Mouse (Mus musculus) midbrain, embryonic 16.5 days (tissue): ENCODE results near the gene Zfp385b. TPM values are rescaled to one million over a fixed set of nuclear protein-coding genes. Genes with fewer than 3 reads are reported as not detected.

ENCODE experiments used
- ATAC-seq: fragments of 200-750 bp; cut with Nextera tagmentation; 2 replicates; pipeline ENCODE4 v1.8.0; 2017; ENCODE audit warnings: moderate TSS enrichment
- H3K27ac ChIP-seq: fragments of 300-500 bp; sonication (generic); 2 replicates; pipeline ENCODE4 v1.5.1; 2014; ENCODE audit warnings: mild to moderate bottlenecking, low read length, mixed read lengths
- H3K27me3 ChIP-seq: fragments of 300-500 bp; sonication (generic); 2 replicates; pipeline ENCODE4 v1.6.1; 2014; ENCODE audit warnings: low read depth, low read length, mixed read lengths; ENCODE audit not compliant: control insufficient read depth, insufficient read depth
- H3K36me3 ChIP-seq: fragments of 300-500 bp; sonication (generic); 2 replicates; pipeline ENCODE4 v1.6.1; 2014; ENCODE audit warnings: mild to moderate bottlenecking, low read length, moderate library complexity, mixed read lengths; ENCODE audit not compliant: control insufficient read depth, insufficient read depth
- H3K4me1 ChIP-seq: fragments of 300-500 bp; sonication (generic); 2 replicates; pipeline ENCODE4 v1.6.1; 2014; ENCODE audit warnings: mild to moderate bottlenecking, low read length, mixed read lengths; ENCODE audit not compliant: control insufficient read depth, insufficient read depth
- H3K4me2 ChIP-seq: fragments of 300-500 bp; sonication (generic); 2 replicates; pipeline ENCODE4 v1.6.1; 2014; ENCODE audit warnings: mild to moderate bottlenecking, low read length, mixed read lengths
- H3K4me3 ChIP-seq: fragments of 300-500 bp; sonication (generic); 2 replicates; pipeline ENCODE4 v1.5.1; 2014; ENCODE audit warnings: low read depth, mild to moderate bottlenecking, low read length, moderate library complexity, mixed read lengths
- H3K9ac ChIP-seq: fragments of 300-500 bp; sonication (generic); 2 replicates; pipeline ENCODE4 v1.6.1; 2014; ENCODE audit warnings: low read depth, low read length, mixed read lengths
- H3K9me3 ChIP-seq: fragments of 300-500 bp; sonication (generic); replicated peaks from 2 replicates; pipeline ENCODE4 v1.6.1; 2014; ENCODE audit warnings: mild to moderate bottlenecking, low read length, mixed read lengths; ENCODE audit not compliant: control insufficient read depth, poor library complexity, severe bottlenecking
- WGBS: fragments of 180-500 bp; shearing (Covaris S2); extraction: QIAGEN DNeasy Blood & Tissue Kit; methylation state at CpG from one replicate; pipeline ENCODE4 v1.1.7; 2014; 5-methylcytosine and 5-hydroxymethylcytosine counted together
- polyA plus RNA-seq: library from polyadenylated mRNA; unstranded; fragments of >200 nt; fragmentation: Nextera tagmentation; extraction: Ambion mirVana; gene quantifications from 2 replicates; pipeline ENCODE4 v1.2.1, GENCODE M21; 2015

Gene Zfp385b
- polyA plus RNA-seq, 1 experiment from 2014 or later = 15.3 TPM

- H3K4me2 ChIP-seq = no peak overlapping the region
- 83% methylated on average over 4 of the region's 4 CpGs for WGBS
- ATAC-seq = no peak
- no peaks in the 10 kb centered on the region for H3K9me3 ChIP-seq
- H3K9ac ChIP-seq = no peak overlapping the region
- no peaks in the 10 kb centered on the region for H3K36me3 ChIP-seq
- no peaks in the 10 kb centered on the region for H3K4me1 ChIP-seq
- H3K4me3 ChIP-seq = no peak overlapping the region
- no peaks in the 10 kb centered on the region for H3K27me3 ChIP-seq
- H3K27ac ChIP-seq = no peak overlapping the region
Measured at GRCm38 (mm10) chr2:77608666-77609065, 210.8 kb downstream of the Zfp385b start.

- H3K27me3 ChIP-seq = no peaks in the 10 kb centered on the region
- no peak overlapping the region for H3K4me3 ChIP-seq
- H3K9ac ChIP-seq = no peak overlapping the region
- ATAC-seq = no peak
- no peaks in the 10 kb centered on the region for H3K36me3 ChIP-seq
- no peak overlapping the region for H3K27ac ChIP-seq
- H3K4me1 ChIP-seq = no peaks in the 10 kb centered on the region; the same call in 1 of the 2 replicates
- H3K4me2 ChIP-seq = no peak overlapping the region
- no peaks in the 10 kb centered on the region for H3K9me3 ChIP-seq
- WGBS = 80% methylated on average over 7 of the region's 7 CpGs
Measured at GRCm38 (mm10) chr2:77593461-77593860, 226.0 kb downstream of the Zfp385b start.

GRCm38 (mm10) chr2:77592525-77592924 lies 226.9 kb downstream of the Zfp385b start:
- H3K9ac ChIP-seq = no peak overlapping the region
- H3K27ac ChIP-seq = no peak overlapping the region
- no peaks in the 10 kb centered on the region; the same call in 1 of the 2 replicates for H3K4me1 ChIP-seq
- H3K9me3 ChIP-seq = peaks cover under 1% of the 10 kb centered on the region; the same call in 1 of the 2 replicates
- 68% methylated on average over 6 of the region's 6 CpGs for WGBS
- H3K27me3 ChIP-seq = no peaks in the 10 kb centered on the region
- H3K4me2 ChIP-seq = no peak overlapping the region
- H3K4me3 ChIP-seq = no peak overlapping the region
- no peaks in the 10 kb centered on the region for H3K36me3 ChIP-seq
- ATAC-seq = peak; percentile 21; the same call in 1 of the 2 replicates

GRCm38 (mm10) chr2:77589205-77589901 lies 230.1 kb downstream of the Zfp385b start:
- Histone ChIP-seq H3K4me2 (no peak overlapping the region), H3K9me3 (peaks cover 5% of the 10 kb centered on the region; the same call in 1 of the 2 replicates), H3K9ac (no peak overlapping the region), H3K27me3 (no peaks in the 10 kb centered on the region), H3K27ac (0 out of 2 replicates have a peak overlapping the region, but pooled peaks have one; percentile 1), H3K36me3 (no peaks in the 10 kb centered on the region), H3K4me3 (no peak overlapping the region), H3K4me1 (no peaks in the 10 kb centered on the region; the same call in 1 of the 2 replicates)
- ATAC-seq = peak; percentile 67; the same call in 1 of the 2 replicates
- WGBS = 75% methylated on average over 12 of the region's 12 CpGs

- Histone ChIP-seq H3K4me2 (no peak overlapping the region), H3K4me1 (no peaks in the 10 kb centered on the region; the same call in 1 of the 2 replicates), H3K27ac (no peak overlapping the region), H3K27me3 (no peaks in the 10 kb centered on the region), H3K4me3 (no peak overlapping the region), H3K9ac (no peak overlapping the region), H3K36me3 (no peaks in the 10 kb centered on the region), H3K9me3 (peaks cover 5% of the 10 kb centered on the region; the same call in 1 of the 2 replicates)
- ATAC-seq = no peak
- WGBS = 84% methylated on average over 4 of the region's 4 CpGs
Measured at GRCm38 (mm10) chr2:77587387-77587786, 232.1 kb downstream of the Zfp385b start.

GRCm38 (mm10) chr2:77586581-77587360 lies 232.7 kb downstream of the Zfp385b start:
- Histone ChIP-seq H3K4me2 (no peak overlapping the region), H3K27ac (no peak overlapping the region), H3K4me3 (no peak overlapping the region), H3K9me3 (peaks cover 5% of the 10 kb centered on the region; the same call in 1 of the 2 replicates), H3K9ac (no peak overlapping the region), H3K27me3 (no peaks in the 10 kb centered on the region), H3K36me3 (no peaks in the 10 kb centered on the region), H3K4me1 (no peaks in the 10 kb centered on the region; the same call in 1 of the 2 replicates)
- no peak for ATAC-seq
- 81% methylated on average over 4 of the region's 4 CpGs for WGBS

- Histone ChIP-seq H3K27me3 (no peaks in the 10 kb centered on the region), H3K36me3 (no peaks in the 10 kb centered on the region), H3K4me2 (no peak overlapping the region), H3K4me3 (no peak overlapping the region), H3K27ac (no peak overlapping the region), H3K9me3 (peaks cover 5% of the 10 kb centered on the region; the same call in 1 of the 2 replicates), H3K9ac (no peak overlapping the region), H3K4me1 (no peaks in the 10 kb centered on the region)
- ATAC-seq = no peak
- 94% methylated on average over 1 of the region's 1 CpGs for WGBS
Measured at GRCm38 (mm10) chr2:77583586-77583985, 235.9 kb downstream of the Zfp385b start.

GRCm38 (mm10) chr2:77576571-77576970 lies 242.9 kb downstream of the Zfp385b start:
- Histone ChIP-seq H3K9ac (no peak overlapping the region), H3K4me3 (no peak overlapping the region)
- 81% methylated on average over 1 of the region's 1 CpGs for WGBS

More at GRCm38 (mm10) chr2:77576571-77576970, 242.9 kb downstream of the Zfp385b start:
- 0 out of 2 replicates have a peak, but pooled peaks cover 2% of the 10 kb centered on the region for H3K9me3 ChIP-seq
- ATAC-seq = no peak
- no peaks in the 10 kb centered on the region for H3K27me3 ChIP-seq
- H3K4me1 ChIP-seq = no peaks in the 10 kb centered on the region
- H3K4me2 ChIP-seq = no peak overlapping the region
- H3K36me3 ChIP-seq = no peaks in the 10 kb centered on the region
- no peak overlapping the region for H3K27ac ChIP-seq
